Mouse (Mus musculus) small intestine, adult 2 months (tissue): ENCODE data around the gene Aqp2. TPM values are rescaled to one million over a fixed set of nuclear protein-coding genes. Genes with fewer than 3 reads are reported as not detected.

Experiments used
- H3K27ac ChIP-seq: fragments of 200-500 bp; 2 replicates; pipeline ENCODE4 v1.5.1; 2012; ENCODE audit warnings: low read depth, low read length, control low read depth, inconsistent platforms; ENCODE audit not compliant: insufficient read depth
- H3K27me3 ChIP-seq: fragments of 200-500 bp; 2 replicates; pipeline ENCODE4 v1.6.1; 2012; ENCODE audit warnings: mild to moderate bottlenecking, moderate library complexity, low read length, inconsistent platforms; ENCODE audit not compliant: control insufficient read depth, insufficient read depth
- H3K36me3 ChIP-seq: fragments of 200-500 bp; 2 replicates; pipeline ENCODE4 v1.6.1; 2012; ENCODE audit warnings: mild to moderate bottlenecking, low read length, control low read depth, inconsistent platforms; ENCODE audit not compliant: control insufficient read depth, insufficient read depth
- H3K4me1 ChIP-seq: fragments of 200-500 bp; 2 replicates; pipeline ENCODE4 v1.6.1; 2012; ENCODE audit warnings: low read length, inconsistent platforms, mixed read lengths; ENCODE audit not compliant: control insufficient read depth, insufficient read depth, insufficient read length
- H3K4me3 ChIP-seq: fragments of 200-500 bp; 2 replicates; pipeline ENCODE4 v1.5.1; 2012; ENCODE audit warnings: low read depth, mild to moderate bottlenecking, control low read depth, inconsistent platforms, low read length, moderate library complexity
- CTCF ChIP-seq: fragments of 200-500 bp; IDR thresholded peaks from 2 replicates; pipeline ENCODE4 v1.5.1; 2012; ENCODE audit warnings: low read depth, mild to moderate bottlenecking, control low read depth, inconsistent platforms, low read length, moderate library complexity, mixed read lengths; ENCODE audit not compliant: insufficient replicate concordance, insufficient read length; ENCODE audit errors: extremely low read depth
- POLR2A ChIP-seq: fragments of 200-500 bp; IDR thresholded peaks from 2 replicates; pipeline ENCODE4 v1.6.1; 2012; ENCODE audit warnings: low read depth, mild to moderate bottlenecking, control low read depth, inconsistent platforms, low read length, moderate library complexity
- WGBS: fragments of 180-500 bp; shearing (Covaris S2); methylation state at CpG from one replicate; pipeline ENCODE4 v1.1.7; 2018; 5-methylcytosine and 5-hydroxymethylcytosine counted together
- polyA plus RNA-seq: library from polyadenylated mRNA; depleted of rRNA; stranded (reverse); fragments of >200 nt; gene quantifications from 2 replicates; pipeline ENCODE4 v1.2.3, GENCODE M21; 2012; rRNA removed

The Aqp2 gene
- polyA plus RNA-seq = not detected in 2 replicates

DNA sequence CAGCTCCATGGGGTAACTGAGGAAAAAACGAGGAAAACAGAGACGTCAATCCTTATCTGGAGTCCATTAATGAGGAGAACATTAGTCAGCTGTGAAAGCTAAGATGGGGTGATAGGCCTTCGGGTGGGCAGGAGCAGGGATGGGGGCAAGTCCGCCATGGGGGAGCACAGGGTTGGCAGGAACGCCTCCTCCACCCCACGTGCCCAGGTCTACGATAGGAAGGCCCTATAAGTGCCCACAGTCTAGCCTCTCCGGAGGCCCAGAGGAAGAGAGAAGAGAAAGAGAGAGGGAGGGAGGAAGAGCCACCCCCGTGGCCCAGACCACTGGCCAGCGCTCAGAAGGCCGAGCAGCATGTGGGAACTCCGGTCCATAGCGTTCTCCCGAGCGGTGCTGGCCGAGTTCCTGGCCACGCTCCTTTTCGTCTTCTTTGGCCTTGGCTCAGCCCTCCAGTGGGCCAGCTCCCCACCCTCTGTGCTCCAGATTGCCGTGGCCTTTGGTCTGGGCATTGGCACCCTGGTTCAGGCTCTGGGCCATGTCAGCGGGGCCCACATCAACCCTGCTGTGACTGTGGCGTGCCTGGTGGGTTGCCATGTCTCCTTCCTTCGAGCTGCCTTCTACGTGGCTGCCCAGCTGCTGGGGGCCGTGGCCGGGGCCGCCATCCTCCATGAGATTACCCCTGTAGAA lies at the start of gene Aqp2:
Gene Aqp2, plus strand, starts transcription at position 254 of the 684 bp plus-strand sequence.
- no peak within 1 kb of the TSS for H3K27ac ChIP-seq
- 82% methylated on average over 26 of the region's 26 CpGs for whole genome bisulfite sequencing
- peaks cover 3% of the 10 kb centered on the region for H3K4me1 ChIP-seq
- peaks cover 13% of the 10 kb centered on the region for H3K27me3 ChIP-seq
- TF ChIP-seq CTCF = no peak
- TF ChIP-seq POLR2A = no peak
- H3K36me3 ChIP-seq = no peaks in the 10 kb centered on the region
- no peak within 1 kb of the TSS for H3K4me3 ChIP-seq

DNA sequence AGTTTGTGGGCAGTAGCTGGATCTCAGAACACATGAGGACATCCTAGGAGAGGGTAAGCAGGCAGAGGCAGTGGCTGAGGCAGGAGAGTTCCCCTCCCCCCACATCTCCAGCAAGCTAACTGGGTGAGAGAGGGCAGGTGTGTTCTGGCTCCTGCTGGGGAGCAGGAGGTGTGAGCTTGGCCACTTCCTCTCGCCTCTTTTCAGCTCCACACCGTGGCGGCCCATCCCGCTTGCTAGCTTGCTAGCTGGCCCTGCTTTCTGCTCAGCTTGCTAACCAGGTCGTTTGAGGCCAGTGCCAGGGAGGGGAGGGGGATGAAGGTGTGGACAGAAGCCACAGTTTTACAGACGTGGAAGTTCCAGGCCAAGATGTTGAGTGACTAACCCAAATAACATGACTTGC lies 47.7 kb upstream of the Aqp2 start:
- TF ChIP-seq POLR2A (no peak), CTCF (no peak)
- H3K36me3 ChIP-seq = no peaks in the 10 kb centered on the region
- H3K4me1 ChIP-seq = no peaks in the 10 kb centered on the region; the same call in 1 of the 2 replicates
- H3K4me3 ChIP-seq = no peak overlapping the region
- H3K27ac ChIP-seq = no peak overlapping the region
- 20% methylated on average over 6 of the region's 6 CpGs for WGBS
- H3K27me3 ChIP-seq = no peaks in the 10 kb centered on the region

DNA sequence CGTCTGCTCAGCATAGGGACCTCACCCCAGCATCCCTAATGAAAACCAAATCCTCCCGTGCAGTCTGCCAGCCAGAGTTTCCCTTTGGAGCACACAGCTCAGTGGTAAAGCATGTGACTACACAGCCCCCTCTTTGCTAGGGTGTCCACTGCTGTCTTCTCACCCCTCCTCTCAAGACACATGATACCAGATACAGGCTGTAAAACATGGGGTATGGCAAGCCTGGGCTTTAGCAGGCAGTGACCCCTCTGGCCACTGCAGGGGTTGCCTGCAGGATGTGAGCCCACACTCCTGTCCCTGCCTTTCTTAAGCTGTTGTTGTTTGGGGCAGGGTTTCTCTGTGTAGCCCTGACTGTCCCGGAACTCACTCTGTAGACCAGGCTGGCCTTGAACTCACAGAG lies 46.8 kb upstream of the Aqp2 start:
- Histone ChIP-seq H3K4me3 (no peak overlapping the region), H3K4me1 (no peaks in the 10 kb centered on the region; the same call in 1 of the 2 replicates), H3K27ac (no peak overlapping the region), H3K36me3 (no peaks in the 10 kb centered on the region), H3K27me3 (no peaks in the 10 kb centered on the region)
- WGBS = 88% methylated on average over 3 of the region's 3 CpGs
- no peak for TF ChIP-seq POLR2A
- TF ChIP-seq CTCF = no peak

DNA sequence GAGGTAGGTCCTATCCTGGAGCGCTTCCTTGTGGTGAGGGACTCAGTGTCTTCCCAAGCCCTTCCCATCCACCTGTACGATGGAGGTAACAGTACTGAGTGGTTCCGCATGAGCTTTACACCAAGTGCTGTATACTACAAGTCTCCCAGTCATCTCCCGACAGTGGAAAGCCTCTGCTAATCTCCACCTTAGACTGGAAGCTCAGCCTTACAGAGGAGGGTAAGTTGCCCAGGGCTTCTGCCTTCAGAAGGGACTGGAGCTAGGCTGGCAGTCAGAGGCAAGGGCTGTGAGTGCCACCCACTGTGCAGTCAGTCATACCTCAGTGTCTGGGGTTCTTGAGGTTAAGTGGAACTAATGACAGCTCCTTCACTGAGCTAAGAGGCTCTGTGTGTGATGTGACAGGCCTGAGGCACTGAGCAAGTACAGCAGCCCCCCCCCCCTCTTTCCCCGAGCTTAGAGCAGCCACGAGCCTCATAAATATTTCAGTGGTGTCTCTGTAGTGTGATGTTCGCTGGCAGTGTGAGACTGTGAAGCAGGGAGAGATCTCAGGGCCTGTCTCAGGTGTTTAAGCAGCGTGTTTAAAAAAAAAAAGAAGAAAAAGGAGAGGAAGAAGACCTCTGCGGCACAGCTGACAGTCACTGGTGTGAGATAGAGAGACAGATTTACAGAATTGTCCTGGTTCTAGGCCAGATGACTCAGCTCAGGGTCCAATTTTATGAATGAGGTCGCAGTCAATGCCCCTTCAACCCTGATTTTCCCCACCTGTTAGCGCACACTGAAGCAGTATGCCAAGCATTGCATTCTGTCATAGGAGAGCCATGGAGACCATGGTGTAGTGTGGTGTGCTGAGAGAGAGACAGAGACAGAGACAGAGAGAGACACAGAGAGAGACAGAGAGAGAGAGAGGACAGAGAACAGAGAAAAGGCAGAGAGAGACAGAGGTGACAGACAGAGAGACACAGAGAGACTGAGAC lies 41.7 kb upstream of the Aqp2 start:
- 69% methylated on average over 11 of the region's 11 CpGs for WGBS
- TF ChIP-seq CTCF (no peak), POLR2A (no peak)
- H3K36me3 ChIP-seq = no peaks in the 10 kb centered on the region
- H3K4me1 ChIP-seq = no peaks in the 10 kb centered on the region
- no peaks in the 10 kb centered on the region for H3K27me3 ChIP-seq
- H3K4me3 ChIP-seq = no peak overlapping the region
- H3K27ac ChIP-seq = no peak overlapping the region

DNA sequence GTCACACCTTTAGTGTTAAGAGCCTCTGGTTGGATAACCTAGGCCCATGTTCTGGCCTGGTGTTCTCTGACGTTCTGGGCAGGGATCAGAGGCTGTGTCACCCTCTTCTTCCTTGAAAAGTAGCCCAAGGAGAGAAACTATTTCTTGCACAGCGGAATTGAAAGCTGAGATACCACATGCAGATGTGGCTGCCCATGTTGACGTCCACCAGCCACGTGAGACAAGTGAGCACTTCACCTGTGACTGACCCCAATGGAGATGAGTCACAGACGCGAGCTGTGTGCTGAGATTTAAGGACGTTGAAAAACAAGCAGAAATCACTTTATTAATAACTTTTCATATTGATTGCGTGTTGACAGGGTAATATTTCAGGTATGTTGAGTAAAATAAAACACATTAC lies 39.0 kb upstream of the Aqp2 start:
- Histone ChIP-seq H3K4me1 (no peaks in the 10 kb centered on the region), H3K36me3 (no peaks in the 10 kb centered on the region), H3K4me3 (no peak overlapping the region), H3K27me3 (no peaks in the 10 kb centered on the region), H3K27ac (no peak overlapping the region)
- 82% methylated on average over 8 of the region's 8 CpGs for WGBS
- TF ChIP-seq POLR2A (no peak), CTCF (no peak)

DNA sequence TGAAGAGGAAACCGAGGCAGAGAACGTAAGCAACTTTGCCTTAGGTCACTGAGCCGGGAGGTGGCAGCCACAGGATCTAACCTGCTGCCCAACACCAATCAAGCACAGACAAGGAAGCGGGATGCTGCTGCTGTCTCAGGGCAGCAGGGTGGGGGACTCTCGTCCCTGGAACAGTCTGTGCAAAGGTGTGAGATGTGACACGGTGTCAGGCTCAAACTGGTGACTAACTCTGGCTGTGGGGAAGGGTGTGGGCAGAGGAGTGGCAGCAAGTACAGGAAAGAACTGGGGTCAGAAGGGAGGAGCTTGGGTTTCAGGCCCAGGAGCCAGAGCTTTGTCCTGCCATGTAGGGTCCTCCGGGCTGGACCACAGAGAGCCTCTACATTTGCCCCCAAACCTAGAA lies 34.8 kb upstream of the Aqp2 start:
- no peaks in the 10 kb centered on the region for H3K4me1 ChIP-seq
- no peak overlapping the region for H3K4me3 ChIP-seq
- H3K27ac ChIP-seq = no peak overlapping the region
- H3K27me3 ChIP-seq = no peaks in the 10 kb centered on the region
- WGBS = 67% methylated on average over 7 of the region's 7 CpGs
- H3K36me3 ChIP-seq = no peaks in the 10 kb centered on the region
- TF ChIP-seq POLR2A (no peak), CTCF (no peak)

DNA sequence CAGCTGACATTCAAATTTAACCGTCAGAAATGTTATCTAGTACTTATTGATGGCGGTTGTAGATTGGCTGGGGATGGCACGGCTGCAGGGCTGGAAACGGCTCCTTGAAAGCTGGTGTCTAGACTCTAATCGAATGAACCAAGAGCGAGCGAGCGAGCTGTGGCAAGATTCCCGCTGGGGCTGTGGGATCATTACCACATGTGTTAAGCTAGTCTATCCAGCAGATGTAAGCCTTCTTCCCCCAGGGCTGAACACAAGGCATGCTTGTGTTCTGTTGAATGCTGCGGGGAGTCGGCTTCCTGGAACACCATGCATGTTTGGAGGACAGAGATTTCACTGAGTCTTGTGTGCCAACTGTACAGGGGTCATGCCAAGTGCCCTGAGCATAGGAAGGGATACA lies 32.3 kb upstream of the Aqp2 start:
- Histone ChIP-seq H3K27me3 (no peaks in the 10 kb centered on the region), H3K27ac (no peak overlapping the region), H3K4me1 (no peaks in the 10 kb centered on the region), H3K4me3 (no peak overlapping the region), H3K36me3 (no peaks in the 10 kb centered on the region)
- TF ChIP-seq CTCF (no peak), POLR2A (no peak)
- WGBS = 71% methylated on average over 11 of the region's 11 CpGs

DNA sequence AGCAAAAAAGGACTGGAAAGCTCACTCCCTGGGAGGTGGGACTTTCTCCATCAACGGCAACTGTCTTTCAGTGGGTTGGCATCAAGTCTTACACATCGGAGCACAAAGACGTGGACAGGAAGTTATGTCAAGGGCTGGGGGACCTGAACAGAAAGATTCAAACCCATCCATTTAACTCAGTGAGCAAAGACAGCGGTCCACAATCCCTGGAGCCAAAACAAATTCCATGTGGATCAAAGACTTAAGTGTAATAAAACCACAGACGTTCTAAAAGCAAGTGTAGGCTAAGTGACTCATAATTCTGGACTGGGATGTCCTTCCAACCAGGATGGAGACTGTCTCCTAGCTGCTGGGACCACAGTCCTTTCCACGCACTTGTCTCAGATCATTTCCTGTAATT lies 31.1 kb upstream of the Aqp2 start:
- no peak overlapping the region for H3K4me3 ChIP-seq
- H3K4me1 ChIP-seq = no peaks in the 10 kb centered on the region
- TF ChIP-seq POLR2A = no peak
- no peak for TF ChIP-seq CTCF
- no peak overlapping the region for H3K27ac ChIP-seq
- 69% methylated on average over 6 of the region's 6 CpGs for WGBS
- H3K27me3 ChIP-seq = no peaks in the 10 kb centered on the region
- no peaks in the 10 kb centered on the region for H3K36me3 ChIP-seq
